Mouse (Mus musculus) urinary bladder, adult 2 months (tissue): Measurements from ENCODE around the gene Tedc1. TPM values are rescaled to one million over a fixed set of nuclear protein-coding genes. Genes with fewer than 3 reads are reported as not detected.

Experiments
- DNase-seq: peaks from one replicate; pipeline ENCODE4 v3.0.0; 2022; ENCODE audit warnings: low spot score
- polyA plus RNA-seq: library from polyadenylated mRNA; depleted of rRNA; stranded (reverse); fragments of >200 nt; gene quantifications from 2 replicates; pipeline ENCODE4 v1.2.3, GENCODE M21; 2012; rRNA removed

The Tedc1 gene
- polyA plus RNA-seq, 1 experiment: 1.3 TPM

DNA sequence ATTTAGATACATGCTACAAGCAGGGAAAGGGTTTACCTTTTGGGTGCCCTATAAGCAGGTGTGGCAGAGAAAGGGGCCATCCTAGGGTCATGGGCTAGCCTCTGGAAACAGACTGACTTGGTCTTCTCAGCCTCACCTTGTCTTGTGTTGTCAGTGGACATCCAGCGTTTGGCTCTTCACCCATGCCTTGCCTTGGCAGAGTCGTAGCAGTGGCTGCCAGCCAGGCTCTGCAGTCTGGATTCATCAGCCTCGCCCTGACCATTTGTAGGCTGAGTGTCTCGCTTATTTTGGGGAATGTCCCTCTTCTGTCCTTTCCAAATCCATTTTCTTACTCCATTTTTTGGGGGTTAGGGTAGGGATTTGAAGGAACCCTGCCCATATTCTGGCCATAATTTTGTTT, 45.1 kb downstream of the Tedc1 start:
- no peak for DNase-seq

GRCm38 (mm10) chr12:113202008-113202407, 45.8 kb downstream of the Tedc1 start:
- DNase-seq: no peak

DNA sequence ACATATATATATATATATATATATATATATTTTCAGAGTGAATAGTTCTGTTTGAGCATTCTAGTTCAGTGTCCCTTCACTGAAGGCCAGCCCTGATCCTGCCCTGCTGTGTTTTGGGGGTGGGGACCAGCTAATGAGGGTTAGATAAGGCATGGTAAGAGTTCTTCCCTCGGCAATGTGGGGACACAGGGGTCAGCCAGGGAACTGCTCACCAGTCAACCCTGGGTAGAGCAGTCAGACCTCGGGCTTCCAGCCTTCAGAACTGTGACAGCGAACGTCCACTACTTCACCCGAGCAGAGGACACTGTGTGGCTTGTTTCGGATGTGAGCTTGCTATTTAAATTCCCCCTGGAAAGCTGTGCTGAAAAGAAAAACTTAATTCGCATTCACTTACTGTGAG, 47.3 kb downstream of the Tedc1 start:
- DNase-seq: no peak

- DNase-seq: no peak
These were observed 49.2 kb downstream of the Tedc1 start for GRCm38 (mm10) chr12:113205251-113205942.

GRCm38 (mm10) chr12:113207737-113208136, 51.5 kb downstream of the Tedc1 start:
- DNase-seq: no peak

GRCm38 (mm10) chr12:113210586-113211378, 54.6 kb downstream of the Tedc1 start:
- no peak for DNase-seq

GRCm38 (mm10) chr12:113211772-113212171, 55.6 kb downstream of the Tedc1 start:
- no peak for DNase-seq

DNA sequence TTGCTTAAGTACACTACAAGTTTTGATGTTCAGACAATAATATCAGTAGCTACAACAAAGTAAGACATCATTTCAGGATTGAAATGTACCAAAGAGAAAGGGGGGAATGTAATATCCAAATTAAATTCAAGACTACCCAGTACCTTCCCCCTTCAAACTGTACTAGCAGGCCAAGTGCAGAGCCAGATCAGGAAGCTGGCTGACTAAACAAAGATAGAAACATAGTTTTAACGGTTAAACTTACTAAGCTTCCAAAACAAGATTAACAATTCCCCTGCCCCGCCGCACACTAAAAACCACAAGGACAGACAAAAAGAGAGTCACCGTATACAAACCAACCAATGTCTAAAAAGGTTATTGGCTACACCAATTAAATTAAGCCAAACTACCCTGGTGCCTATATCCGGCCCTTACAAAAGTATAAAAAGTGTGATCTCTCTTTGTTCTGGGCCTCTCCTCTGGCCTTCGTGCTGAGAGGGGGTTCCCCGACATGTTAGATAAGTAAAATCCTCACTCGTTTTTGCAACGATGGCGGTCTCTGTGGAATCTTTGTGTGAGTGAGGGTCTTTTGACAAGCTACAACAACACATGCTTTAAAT, 56.2 kb downstream of the Tedc1 start:
- no peak for DNase-seq

GRCm38 (mm10) chr12:113213226-113213625, 57.0 kb downstream of the Tedc1 start:
- DNase-seq: no peak

DNA sequence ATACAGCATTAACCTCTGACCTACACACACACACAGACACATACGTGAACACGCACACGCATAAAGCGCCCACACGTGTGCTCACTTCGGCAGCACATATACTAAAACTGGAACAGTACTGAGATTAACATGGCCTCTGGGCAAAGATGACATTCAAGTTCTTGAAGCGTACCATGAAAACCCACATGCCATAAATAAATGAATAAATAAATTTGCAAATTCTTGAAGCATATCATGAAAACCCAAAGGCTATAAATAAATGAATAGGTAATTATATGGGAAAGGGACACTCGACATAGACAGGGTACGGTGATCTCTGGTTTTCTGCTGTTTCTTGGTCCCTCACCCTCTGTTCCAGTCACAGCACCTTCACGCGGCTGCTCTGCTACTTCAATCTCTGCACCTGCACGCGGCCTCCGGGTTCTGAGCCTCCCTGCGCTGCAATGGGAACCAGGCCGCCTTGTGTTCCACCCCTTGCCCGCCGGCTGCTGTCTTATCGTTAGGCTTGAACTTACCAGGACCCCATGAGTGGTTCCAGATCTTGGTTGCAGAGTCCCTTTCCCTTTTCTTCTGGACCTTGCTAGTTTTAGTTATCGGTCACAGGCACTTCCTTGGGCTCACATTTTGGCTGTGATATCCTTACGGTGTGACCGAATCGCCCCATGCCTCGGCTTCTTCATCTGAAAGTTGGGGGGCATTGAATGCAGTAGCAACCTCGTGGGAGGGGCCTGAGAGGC, 58.0 kb downstream of the Tedc1 start:
- no peak for DNase-seq

DNA sequence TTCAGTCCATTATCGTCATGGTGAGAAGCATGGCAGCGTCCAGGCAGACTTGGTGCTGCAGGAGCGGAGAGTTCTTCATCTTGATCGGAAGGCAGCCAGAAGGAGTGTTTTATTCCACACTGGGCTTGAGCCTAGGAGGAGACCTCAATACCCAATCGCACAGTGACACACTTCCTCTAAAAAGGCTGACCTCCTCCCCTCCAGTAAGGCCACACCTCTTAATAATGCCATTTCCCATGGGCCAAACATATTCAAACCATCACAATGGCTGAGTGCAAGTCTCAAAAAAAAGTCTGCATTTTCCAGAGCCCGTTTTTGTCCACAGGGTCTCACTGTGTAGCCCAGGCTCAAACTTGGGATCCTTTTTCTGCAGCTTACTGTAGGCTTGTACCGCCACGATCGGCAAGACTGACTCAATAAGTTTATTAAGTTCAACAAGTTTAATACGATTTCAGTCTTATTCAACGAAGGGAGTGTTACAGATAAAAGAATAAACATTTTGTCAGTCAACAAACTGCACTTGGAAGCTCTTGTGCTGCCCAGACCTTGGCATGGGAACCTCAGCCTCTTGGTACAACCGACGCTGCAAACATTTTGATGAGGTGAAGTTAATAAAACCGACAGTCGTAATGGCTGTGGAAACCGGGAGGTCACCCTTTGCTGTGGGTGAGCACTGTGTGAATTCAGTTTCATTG, 58.9 kb downstream of the Tedc1 start:
- DNase-seq: no peak

Other genes with a start within 250 kb of the Tedc1 start
- 42.7 and 62.7 TPM in 2 replicates for gene Jag2, start 226.6 kb upstream of the Tedc1 start, polyA plus RNA-seq
- 42.4 and 54.6 TPM in 2 replicates for gene Nudt14, start 214.3 kb upstream of the Tedc1 start, polyA plus RNA-seq
- gene Btbd6, start 179.9 kb upstream of the Tedc1 start, polyA plus RNA-seq: 23.9 and 26.8 TPM in 2 replicates
- gene Brf1, start 155.7 kb upstream of the Tedc1 start, polyA plus RNA-seq: 69.1 and 82.7 TPM in 2 replicates
- gene Pacs2, start 141.9 kb upstream of the Tedc1 start, polyA plus RNA-seq: 38.9 and 40.9 TPM in 2 replicates
- not detected in 2 replicates for gene Tex22, start 81.9 kb upstream of the Tedc1 start, polyA plus RNA-seq
- 43.1 and 55.5 TPM in 2 replicates for gene Mta1, start 58.1 kb upstream of the Tedc1 start, polyA plus RNA-seq
- gene Crip2, start 16.2 kb upstream of the Tedc1 start, polyA plus RNA-seq: 303 and 339 TPM in 2 replicates
- gene Crip1, start 10.1 kb upstream of the Tedc1 start, polyA plus RNA-seq: 805 and 1,244 TPM in 2 replicates
- 0.69 and 0.98 TPM in 2 replicates for gene Tmem121, start 29.5 kb downstream of the Tedc1 start, polyA plus RNA-seq